Mouse (Mus musculus) cerebellum, adult 11-12 months (tissue): ENCODE measurements around the gene Ppp2ca.
"Not testable (repeated sequence)": the region's sequence is repeated elsewhere in the genome, so short reads cannot be mapped to it uniquely, and the experiment has no call there.

Source experiments
- DNase-seq: peaks from one replicate; pipeline ENCODE4 v3.0.0; 2022

The Ppp2ca gene

GRCm38 (mm10) chr11:52097016-52097415, 1.5 kb upstream of the Ppp2ca start:
- DNase-seq, result peak; percentile 42

- peak; percentile 51 for DNase-seq
Measured at GRCm38 (mm10) chr11:52097596-52097995, 885 bp upstream of the Ppp2ca start.

- peak; percentile 53 for DNase-seq
Measured at GRCm38 (mm10) chr11:52099031-52099761, 715 bp downstream of the Ppp2ca start.

- no peak for DNase-seq
Measured at GRCm38 (mm10) chr11:52099771-52100219, 1.3 kb downstream of the Ppp2ca start.

GRCm38 (mm10) chr11:52102977-52103376, 4.5 kb downstream of the Ppp2ca start:
- DNase-seq, result no peak

GRCm38 (mm10) chr11:52105503-52105902, 7.0 kb downstream of the Ppp2ca start:
- DNase-seq, result no peak

GRCm38 (mm10) chr11:52106037-52106436, 7.6 kb downstream of the Ppp2ca start:
- DNase-seq, result no peak

GRCm38 (mm10) chr11:52106438-52106837, 8.0 kb downstream of the Ppp2ca start:
- DNase-seq, result no peak

GRCm38 (mm10) chr11:52108796-52109195, 10.3 kb downstream of the Ppp2ca start:
- peak; percentile 21 for DNase-seq

- DNase-seq, result no peak
Measured at GRCm38 (mm10) chr11:52109421-52109820, 10.9 kb downstream of the Ppp2ca start.

GRCm38 (mm10) chr11:52115479-52115878, 17.0 kb downstream of the Ppp2ca start:
- DNase-seq, result no peak

GRCm38 (mm10) chr11:52116117-52116516, 17.6 kb downstream of the Ppp2ca start:
- not testable (repeated sequence) for DNase-seq

GRCm38 (mm10) chr11:52117156-52117555, 18.7 kb downstream of the Ppp2ca start:
- DNase-seq, result no peak

GRCm38 (mm10) chr11:52120415-52120814, 21.9 kb downstream of the Ppp2ca start:
- DNase-seq, result not testable (repeated sequence)

- DNase-seq, result no peak
Measured at GRCm38 (mm10) chr11:52122045-52122444, 23.6 kb downstream of the Ppp2ca start.

- DNase-seq, result no peak
Measured at GRCm38 (mm10) chr11:52124468-52124867, 26.0 kb downstream of the Ppp2ca start.

- no peak for DNase-seq
Measured at GRCm38 (mm10) chr11:52127169-52127568, 28.7 kb downstream of the Ppp2ca start.

- DNase-seq, result no peak
Measured at GRCm38 (mm10) chr11:52127760-52128159, 29.3 kb downstream of the Ppp2ca start.

GRCm38 (mm10) chr11:52128316-52129061, 30.0 kb downstream of the Ppp2ca start:
- DNase-seq, result no peak

- no peak for DNase-seq
Measured at GRCm38 (mm10) chr11:52129171-52129570, 30.7 kb downstream of the Ppp2ca start.

- no peak for DNase-seq
Measured at GRCm38 (mm10) chr11:52129621-52130450, 31.4 kb downstream of the Ppp2ca start.

- DNase-seq, result no peak
Measured at GRCm38 (mm10) chr11:52130451-52131068, 32.1 kb downstream of the Ppp2ca start.

GRCm38 (mm10) chr11:52143675-52144074, 45.2 kb downstream of the Ppp2ca start:
- not testable (repeated sequence) for DNase-seq
